ENCODE assay signal across 7 mouse cellular contexts in the genomic region with DNA sequence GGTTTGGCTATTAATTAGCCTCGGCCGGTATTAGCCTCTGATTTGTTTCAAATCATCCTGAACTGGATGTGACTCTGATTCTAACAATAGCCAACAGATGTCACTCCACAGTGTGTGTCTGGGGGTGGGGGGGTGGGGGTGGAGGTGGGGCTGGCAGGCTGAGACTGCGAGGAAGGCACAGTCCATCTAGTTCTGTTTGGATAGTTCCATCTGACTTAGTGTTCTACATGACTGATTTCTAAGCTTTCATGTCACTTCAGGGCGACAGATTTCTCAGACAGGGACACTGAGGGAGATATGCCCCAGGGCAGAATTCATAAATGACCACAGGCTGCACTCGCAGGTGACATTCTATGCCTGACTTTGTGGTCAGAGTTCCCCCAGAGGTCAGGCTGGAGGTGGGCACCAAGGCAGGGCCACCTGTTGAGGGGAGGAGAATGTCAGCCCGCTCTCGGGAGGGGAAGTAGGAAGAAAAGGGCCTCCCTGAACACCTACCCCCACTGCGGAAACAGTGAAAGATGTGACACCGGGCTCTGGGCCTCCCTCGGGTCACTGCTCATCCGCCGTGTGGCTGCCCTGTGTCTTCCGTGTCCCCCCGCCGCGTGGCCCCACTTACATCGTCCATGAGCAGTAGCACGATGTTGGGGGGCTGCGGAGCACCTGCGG. TPM values are rescaled to one million over a fixed set of nuclear protein-coding genes. Genes with fewer than 3 reads are reported as not detected.
A peak's percentile ranks its signal among the peaks of the same experiment; 100 is the strongest.
DNase-seq lines count a peak whose midpoint lies in the region; ATAC-seq and TF ChIP-seq lines count a peak whose summit lies in the region.

No protein-coding gene starts in this region.

- no peaks in the 10 kb centered on the region for H3K9me3 ChIP-seq in embryonic facial prominence, embryonic 15.5 days (replicated peaks)
- H3K9me3 ChIP-seq in kidney, postnatal 0 days (replicated peaks; ENCODE audit: low read length), result no peaks in the 10 kb centered on the region

- peak overlapping the region; percentile 92 for H3K4me2 ChIP-seq in embryonic facial prominence, embryonic 15.5 days (replicated peaks)
- H3K4me2 ChIP-seq in kidney, postnatal 0 days (ENCODE audit: low read length), result peak overlapping the region; percentile 79
- peak overlapping the region; percentile 93 for H3K4me2 ChIP-seq in myocyte (ENCODE audit: low read depth)

- peak overlapping the region; percentile 95 for H3K27ac ChIP-seq in spleen, adult 2 months (ENCODE audit: insufficient read depth, low read length)
- peak overlapping the region; percentile 68; the same call in 1 of the 2 replicates for H3K27ac ChIP-seq in embryonic facial prominence, embryonic 15.5 days (replicated peaks)
- peak overlapping the region; percentile 76 for H3K27ac ChIP-seq in kidney, postnatal 0 days

- H3K79me2 ChIP-seq in myocyte (ENCODE audit: control insufficient read depth, insufficient read depth), result no peaks in the 10 kb centered on the region

- ATAC-seq in embryonic facial prominence, embryonic 15.5 days (ENCODE audit: insufficient number of reproducible peaks, low FRiP score, low TSS enrichment, low read depth), result peak; percentile 7; the same call in 1 of the 2 replicates
- ATAC-seq in kidney, postnatal 0 days (replicated peaks; ENCODE audit: low FRiP score, low read depth), result peak; percentile 46

- H3K4me1 ChIP-seq in spleen, adult 2 months (ENCODE audit: control insufficient read depth, insufficient read depth, insufficient read length), result peaks cover 4% of the 10 kb centered on the region; the same call in 1 of the 2 replicates
- peaks cover 22% of the 10 kb centered on the region for H3K4me1 ChIP-seq in embryonic facial prominence, embryonic 15.5 days
- H3K4me1 ChIP-seq in kidney, postnatal 0 days (replicated peaks; ENCODE audit: insufficient read depth, low read length), result peaks cover 8% of the 10 kb centered on the region; the same call in 1 of the 2 replicates

- no peak for TF ChIP-seq POLR2A in spleen, adult 2 months (IDR thresholded peaks at IDR 0.05; ENCODE audit: low read depth, low read length)
- no peak for TF ChIP-seq POLR2A in myocyte (IDR thresholded peaks at IDR 0.05; ENCODE audit: insufficient read length, low read depth)

- TF ChIP-seq CTCF in spleen, adult 2 months (IDR thresholded peaks at IDR 0.05; ENCODE audit: extremely low read depth, insufficient read depth, insufficient read length, insufficient replicate concordance), result no peak
- TF ChIP-seq CTCF in kidney, postnatal 0 days (IDR thresholded peaks at IDR 0.05; ENCODE audit: low read depth), result no peak

- peak overlapping the region; percentile 72 for H3K9ac ChIP-seq in embryonic facial prominence, embryonic 15.5 days
- H3K9ac ChIP-seq in kidney, postnatal 0 days (ENCODE audit: low read depth, low read length), result peak overlapping the region; percentile 56

- peaks cover 5% of the 10 kb centered on the region for H3K36me3 ChIP-seq in spleen, adult 2 months (ENCODE audit: control insufficient read depth, insufficient read depth, low read length)
- 0 out of 2 replicates have a peak, but pooled peaks cover 9% of the 10 kb centered on the region for H3K36me3 ChIP-seq in embryonic facial prominence, embryonic 15.5 days
- 0 out of 2 replicates have a peak, but pooled peaks cover 3% of the 10 kb centered on the region for H3K36me3 ChIP-seq in kidney, postnatal 0 days (ENCODE audit: insufficient read depth, low read length)
- H3K36me3 ChIP-seq in myocyte (ENCODE audit: control insufficient read depth, insufficient read depth), result no peaks in the 10 kb centered on the region

- H3ac ChIP-seq in myocyte (ENCODE audit: control insufficient read depth, insufficient read length), result peak overlapping the region; percentile 55

- 3% methylated on average over 20 of the region's 20 CpGs for WGBS in spleen, adult 2 months
- 2% methylated on average over 20 of the region's 20 CpGs for WGBS in embryonic facial prominence, embryonic 15.5 days
- WGBS in kidney, postnatal 0 days, result 4% methylated on average over 20 of the region's 20 CpGs

- DNase-seq in spleen, adult 2 months (ENCODE audit: low read depth in 1 of 2, low spot score in 2 of 2), result peak in 1 of 2 experiments; percentile 36
- no peak for DNase-seq in spleen, adult 18-20 months
- peak; percentile 66 for DNase-seq in kidney, postnatal 0 days (ENCODE audit: low spot score)
- no peak for DNase-seq in right cerebral cortex, adult 18-20 months
- no peak for DNase-seq in cerebellum, adult 18-20 months

- peak overlapping the region; percentile 75 for H3K4me3 ChIP-seq in spleen, adult 2 months (ENCODE audit: extremely low read depth, insufficient read depth, insufficient read length)
- peak overlapping the region; percentile 75 for H3K4me3 ChIP-seq in embryonic facial prominence, embryonic 15.5 days (replicated peaks)
- peak overlapping the region; percentile 60 for H3K4me3 ChIP-seq in kidney, postnatal 0 days (replicated peaks; ENCODE audit: low read depth, low read length)
- H3K4me3 ChIP-seq in myocyte, result peak overlapping the region; percentile 56

- no peaks in the 10 kb centered on the region for H3K27me3 ChIP-seq in spleen, adult 2 months (ENCODE audit: control insufficient read depth, insufficient read depth, low read length)
- H3K27me3 ChIP-seq in embryonic facial prominence, embryonic 15.5 days, result no peaks in the 10 kb centered on the region
- H3K27me3 ChIP-seq in kidney, postnatal 0 days (ENCODE audit: insufficient read depth, low read length), result no peaks in the 10 kb centered on the region
- no peaks in the 10 kb centered on the region for H3K27me3 ChIP-seq in myocyte (ENCODE audit: control insufficient read depth, insufficient read depth, insufficient read length)

TF ChIP-seq in myocyte, 11 proteins besides CTCF, POLR2A, EP300 and RAD21:
- TF ChIP-seq POLR2AphosphoS2 (IDR thresholded peaks at IDR 0.05; ENCODE audit: insufficient read length, low read depth), result no peak
- TF ChIP-seq MAX (IDR thresholded peaks at IDR 0.05; ENCODE audit: low read depth), result no peak
- peak in 2 of 3 experiments; percentile 49 to 77 for TF ChIP-seq MYOD1 (IDR thresholded peaks at IDR 0.05; ENCODE audit: control insufficient read depth in 1 of 3, insufficient read length in 2 of 3, low read depth in 2 of 3)
- TF ChIP-seq MYOG (IDR thresholded peaks at IDR 0.05; ENCODE audit: control insufficient read depth in 1 of 3, insufficient read depth in 1 of 3, insufficient read length in 2 of 3, low read depth in 2 of 3), result peak in 1 of 3 experiments; percentile 57
- no peak for TF ChIP-seq TCF3 (IDR thresholded peaks at IDR 0.05; ENCODE audit: insufficient read length, low read depth)
- no peak for TF ChIP-seq USF1 (IDR thresholded peaks at IDR 0.05; ENCODE audit: low read depth)
- no peak for TF ChIP-seq SRF (IDR thresholded peaks at IDR 0.05; ENCODE audit: control insufficient read depth, insufficient read length, low read depth)
- TF ChIP-seq CEBPB (IDR thresholded peaks at IDR 0.05; ENCODE audit: insufficient read depth, poor library complexity, severe bottlenecking), result no peak
- no peak for TF ChIP-seq E2F4 (IDR thresholded peaks at IDR 0.05; ENCODE audit: insufficient read depth)
- TF ChIP-seq TCF12 (IDR thresholded peaks at IDR 0.05; ENCODE audit: insufficient read depth, poor library complexity, severe bottlenecking), result no peak
- TF ChIP-seq REST (IDR thresholded peaks at IDR 0.05; ENCODE audit: insufficient read depth, insufficient read length), result no peak

RNA-seq across cellular contexts. Expression of a gene that starts 0.5 kb away (rescaled TPM):
- 13.1 and 16.4 TPM in 2 replicates for polyA plus RNA-seq in spleen, adult 2 months (2012; rRNA removed)
- polyA plus RNA-seq in embryonic facial prominence, embryonic 15.5 days (2015; fragmentation: Nextera tagmentation; extraction: Ambion mirVana), result 11.3 TPM in 2 replicates
- 19.4 and 23.3 TPM in 2 replicates for polyA plus RNA-seq in kidney, postnatal 0 days (2015; fragmentation: Nextera tagmentation; extraction: Ambion mirVana)
- 17.6 TPM for polyA plus RNA-seq in myocyte (2012; fragmentation: generic; extraction: Trizol)

RNA-seq across cellular contexts. Expression of a gene that starts 0.7 kb away (rescaled TPM):
- 101 and 133 TPM in 2 replicates for polyA plus RNA-seq in spleen, adult 2 months (2012; rRNA removed)
- 54.5 and 62.3 TPM in 2 replicates for polyA plus RNA-seq in embryonic facial prominence, embryonic 15.5 days (2015; fragmentation: Nextera tagmentation; extraction: Ambion mirVana)
- 64.5 and 73.3 TPM in 2 replicates for polyA plus RNA-seq in kidney, postnatal 0 days (2015; fragmentation: Nextera tagmentation; extraction: Ambion mirVana)
- 95.7 TPM for polyA plus RNA-seq in myocyte (2012; fragmentation: generic; extraction: Trizol)

RNA-seq across cellular contexts. Expression of a gene that starts 11.8 kb away (rescaled TPM):
- polyA plus RNA-seq in spleen, adult 2 months (2012; rRNA removed), result 0.13 TPM in 1 of 2 replicates, not detected in the other
- 0.63 and 1.2 TPM in 2 replicates for polyA plus RNA-seq in embryonic facial prominence, embryonic 15.5 days (2015; fragmentation: Nextera tagmentation; extraction: Ambion mirVana)
- polyA plus RNA-seq in kidney, postnatal 0 days (2015; fragmentation: Nextera tagmentation; extraction: Ambion mirVana), result 0.15 and 0.22 TPM in 2 replicates
- polyA plus RNA-seq in myocyte (2012; fragmentation: generic; extraction: Trizol), result 0.55 TPM

RNA-seq across cellular contexts. Expression of a gene that starts 34.0 kb away (rescaled TPM):
- polyA plus RNA-seq in spleen, adult 2 months (2012; rRNA removed), result 86.7 and 106 TPM in 2 replicates
- polyA plus RNA-seq in embryonic facial prominence, embryonic 15.5 days (2015; fragmentation: Nextera tagmentation; extraction: Ambion mirVana), result 298 and 312 TPM in 2 replicates
- polyA plus RNA-seq in kidney, postnatal 0 days (2015; fragmentation: Nextera tagmentation; extraction: Ambion mirVana), result 354 and 392 TPM in 2 replicates
- polyA plus RNA-seq in myocyte (2012; fragmentation: generic; extraction: Trizol), result 261 TPM

RNA-seq across cellular contexts. Expression of a gene that starts 42.9 kb away (rescaled TPM):
- 50.4 and 118 TPM in 2 replicates for polyA plus RNA-seq in spleen, adult 2 months (2012; rRNA removed)
- polyA plus RNA-seq in embryonic facial prominence, embryonic 15.5 days (2015; fragmentation: Nextera tagmentation; extraction: Ambion mirVana), result 32.5 and 36.2 TPM in 2 replicates
- polyA plus RNA-seq in kidney, postnatal 0 days (2015; fragmentation: Nextera tagmentation; extraction: Ambion mirVana), result 21.2 and 24.7 TPM in 2 replicates
- 19.7 TPM for polyA plus RNA-seq in myocyte (2012; fragmentation: generic; extraction: Trizol)
